Mouse (Mus musculus) G1E-ER4 (cell line): Measurements from ENCODE around the gene Adgrv1. TPM values are rescaled to one million over a fixed set of nuclear protein-coding genes. Genes with fewer than 3 reads are reported as not detected.

Experiments used
- GATA1 ChIP-seq: IDR thresholded peaks from one replicate; pipeline ENCODE4 v1.8.0; 2012; ENCODE audit warnings: low read length, inconsistent platforms
- polyA plus RNA-seq: library from polyadenylated mRNA; stranded (reverse); fragments of >175 nt; gene quantifications from 2 replicates; pipeline ENCODE4 v1.2.3, GENCODE M21; 2012

Gene Adgrv1
- polyA plus RNA-seq, 1 experiment, result not detected

DNA sequence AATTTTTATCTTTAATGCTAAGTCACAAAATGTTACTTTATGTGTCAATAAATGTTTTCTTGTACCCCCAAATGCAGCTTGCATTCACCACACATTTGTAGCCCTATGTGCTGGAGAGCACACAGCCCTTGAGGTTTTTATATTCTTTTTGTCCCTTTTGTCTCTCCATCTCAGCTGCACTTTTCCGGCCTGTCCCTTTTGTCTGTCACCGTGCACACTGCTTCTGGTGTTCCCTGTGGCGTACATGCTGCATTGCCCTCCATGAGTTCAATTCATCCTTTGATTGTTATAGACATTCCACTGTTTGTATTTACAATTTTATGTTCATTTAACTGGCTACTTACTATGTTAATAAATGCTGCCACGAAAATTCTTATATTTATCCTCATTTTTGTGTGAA, 183.3 kb downstream of the Adgrv1 start:
- TF ChIP-seq GATA1, result no peak

- TF ChIP-seq GATA1, result no peak
Measured at GRCm38 (mm10) chr13:81449198-81449597, 183.8 kb downstream of the Adgrv1 start.

GRCm38 (mm10) chr13:81441412-81441811, 191.5 kb downstream of the Adgrv1 start:
- TF ChIP-seq GATA1, result no peak

- no peak for TF ChIP-seq GATA1
Measured at GRCm38 (mm10) chr13:81439390-81440025, 193.4 kb downstream of the Adgrv1 start.

- TF ChIP-seq GATA1, result no peak
Measured at GRCm38 (mm10) chr13:81437088-81437487, 195.9 kb downstream of the Adgrv1 start.

DNA sequence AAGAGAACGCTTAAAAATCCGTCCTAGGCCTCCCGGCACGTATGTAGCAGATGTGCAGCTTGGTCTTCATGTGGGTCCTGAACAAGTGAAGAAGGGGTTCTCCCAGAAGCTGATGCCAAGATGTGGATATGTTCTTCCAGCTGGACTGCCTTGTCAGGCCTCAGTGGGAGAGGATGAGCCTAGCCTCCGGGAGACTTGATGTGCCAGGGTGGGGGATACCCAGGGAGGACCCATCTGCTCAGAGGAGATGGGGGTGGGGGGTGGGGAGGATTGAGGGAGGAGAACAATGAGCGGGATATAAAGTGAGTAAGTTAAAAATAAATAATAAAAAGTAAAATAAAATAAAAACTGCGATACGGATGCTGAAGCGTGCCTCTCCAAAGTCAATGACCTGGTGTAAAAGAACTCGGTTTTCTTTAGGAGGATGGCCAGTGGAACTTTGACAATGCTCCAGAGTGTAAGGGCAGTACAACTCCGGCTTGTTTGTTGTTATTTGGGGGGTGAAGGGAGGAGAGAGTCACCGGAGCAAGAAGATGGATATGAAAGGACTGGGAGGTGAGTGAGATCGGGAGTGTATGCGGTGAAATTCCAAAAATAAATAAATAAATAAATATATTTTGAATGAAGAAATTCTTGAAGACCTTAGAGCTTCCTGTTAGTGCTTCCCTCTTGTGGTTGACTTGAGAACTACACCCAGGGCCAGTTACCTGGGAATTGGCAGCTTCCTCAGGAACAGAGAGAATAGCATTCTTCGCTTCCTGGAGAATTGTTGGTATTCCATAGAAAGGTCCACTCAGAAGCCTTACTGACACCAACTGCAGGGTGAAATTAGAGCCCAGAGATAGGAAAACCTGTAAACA, 205.8 kb downstream of the Adgrv1 start:
- no peak for TF ChIP-seq GATA1

DNA sequence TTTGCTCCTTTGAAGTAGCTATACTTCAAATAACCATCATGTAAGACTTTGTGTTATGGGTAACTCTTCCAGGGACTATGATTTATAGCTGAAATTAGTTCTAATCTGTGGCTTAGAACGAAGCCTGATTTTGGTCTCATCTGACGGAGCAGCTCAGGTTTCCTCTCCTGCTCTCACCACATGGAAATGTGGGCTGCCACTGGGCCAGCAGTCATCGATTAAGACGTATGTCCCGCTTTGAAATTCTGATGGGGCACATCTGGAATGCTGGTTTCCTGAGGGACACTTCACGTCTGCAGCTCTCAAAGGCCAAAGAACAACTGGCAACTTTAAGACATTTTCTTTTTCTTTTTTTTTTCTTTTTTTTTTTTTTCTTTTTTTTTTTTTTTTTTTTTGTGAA, 207.8 kb downstream of the Adgrv1 start:
- no peak for TF ChIP-seq GATA1

GRCm38 (mm10) chr13:81424002-81424401, 209.0 kb downstream of the Adgrv1 start:
- TF ChIP-seq GATA1, result no peak

DNA sequence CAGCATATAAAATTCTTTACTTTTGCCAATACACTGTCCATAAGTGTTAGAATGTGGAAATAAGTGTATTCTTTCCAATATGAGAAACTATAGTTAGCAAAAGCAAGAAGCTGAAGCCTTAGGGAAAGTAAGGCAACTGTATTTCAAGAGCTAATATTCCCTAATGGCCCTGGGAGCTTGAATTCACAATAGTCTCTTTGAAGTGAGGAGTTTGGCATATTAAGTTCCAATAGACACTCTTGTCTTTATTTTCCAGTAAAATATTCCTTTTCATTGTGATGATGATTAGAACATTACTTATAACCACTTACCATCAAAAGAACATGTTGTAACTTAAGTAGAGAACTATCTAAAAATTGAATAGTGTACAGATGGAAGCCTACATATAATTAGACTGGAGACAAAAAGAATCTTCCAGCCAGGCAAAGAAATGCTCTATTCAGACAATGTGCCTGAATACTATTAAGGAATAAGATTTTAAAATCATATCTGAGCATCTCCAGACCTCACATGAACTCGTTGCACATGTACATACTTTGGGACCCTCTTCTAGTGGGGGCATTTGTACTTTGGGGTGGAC, 225.0 kb downstream of the Adgrv1 start:
- no peak for TF ChIP-seq GATA1

- no peak for TF ChIP-seq GATA1
Measured at GRCm38 (mm10) chr13:81402826-81403225, 230.1 kb downstream of the Adgrv1 start.

- TF ChIP-seq GATA1, result no peak
Measured at GRCm38 (mm10) chr13:81402191-81402590, 230.8 kb downstream of the Adgrv1 start.

- no peak for TF ChIP-seq GATA1
Measured at GRCm38 (mm10) chr13:81401742-81402141, 231.2 kb downstream of the Adgrv1 start.

GRCm38 (mm10) chr13:81385597-81386362, 247.2 kb downstream of the Adgrv1 start:
- TF ChIP-seq GATA1, result no peak

- no peak for TF ChIP-seq GATA1
Measured at GRCm38 (mm10) chr13:81381835-81382234, 251.1 kb downstream of the Adgrv1 start.

- no peak for TF ChIP-seq GATA1
Measured at GRCm38 (mm10) chr13:81370801-81371456, 262.0 kb downstream of the Adgrv1 start.
